Mouse (Mus musculus) hindbrain, embryonic 11.5 days (tissue): ENCODE measurements at regions not wholly inside any gene's neighbourhood (a gene's known extent, or its start where the extent isn't known, plus 50 kb on each side); places are given as distances from the start of the nearest gene placed in this dataset.

Experiments
- ATAC-seq: fragments of 200-750 bp; cut with Nextera tagmentation; 2 replicates; pipeline ENCODE4 v1.8.0; 2017; ENCODE audit warnings: mild to moderate bottlenecking, moderate TSS enrichment, moderate library complexity; ENCODE audit not compliant: low FRiP score
- DNase-seq: peaks from one replicate; pipeline ENCODE4 v3.0.0-alpha.2; 2015; ENCODE audit warnings: low spot score
- H3K27ac ChIP-seq: fragments of 300-500 bp; sonication (generic); 2 replicates; pipeline ENCODE4 v1.5.1; 2014; ENCODE audit warnings: mild to moderate bottlenecking, low read depth, low read length
- H3K27me3 ChIP-seq: fragments of 300-500 bp; sonication (generic); 2 replicates; pipeline ENCODE4 v1.6.1; 2014; ENCODE audit warnings: mild to moderate bottlenecking, low read length, moderate library complexity, mixed read lengths; ENCODE audit not compliant: control insufficient read depth, insufficient read depth
- H3K36me3 ChIP-seq: fragments of 300-500 bp; sonication (generic); 2 replicates; pipeline ENCODE4 v1.6.1; 2014; ENCODE audit warnings: mild to moderate bottlenecking, low read length, moderate library complexity, mixed read lengths; ENCODE audit not compliant: control insufficient read depth, insufficient read depth
- H3K4me1 ChIP-seq: fragments of 300-500 bp; sonication (generic); replicated peaks from 2 replicates; pipeline ENCODE4 v1.6.1; 2014; ENCODE audit warnings: low read length, mixed read lengths; ENCODE audit not compliant: control insufficient read depth, insufficient read depth
- H3K4me2 ChIP-seq: fragments of 300-500 bp; sonication (generic); replicated peaks from 2 replicates; pipeline ENCODE4 v1.6.1; 2014; ENCODE audit warnings: mild to moderate bottlenecking, low read depth, low read length
- H3K4me3 ChIP-seq: fragments of 300-500 bp; sonication (generic); 2 replicates; pipeline ENCODE4 v1.5.1; 2014; ENCODE audit warnings: low read depth, low read length
- H3K9ac ChIP-seq: fragments of 300-500 bp; sonication (generic); 2 replicates; pipeline ENCODE4 v1.6.1; 2014; ENCODE audit warnings: low read depth, low read length
- H3K9me3 ChIP-seq: fragments of 300-500 bp; sonication (generic); 2 replicates; pipeline ENCODE4 v1.6.1; 2016; ENCODE audit warnings: low read length; ENCODE audit not compliant: control insufficient read depth
- WGBS: fragments of 180-500 bp; shearing (Covaris S2); extraction: QIAGEN DNeasy Blood & Tissue Kit; methylation state at CpG from one replicate; pipeline ENCODE4 v1.1.7; 2014; 5-methylcytosine and 5-hydroxymethylcytosine counted together

- no peaks in the 10 kb centered on the region for H3K4me1 ChIP-seq
- H3K9me3 ChIP-seq, result no peaks in the 10 kb centered on the region
- H3K36me3 ChIP-seq, result no peaks in the 10 kb centered on the region
- no peak overlapping the region for H3K4me3 ChIP-seq
- H3K9ac ChIP-seq, result no peak overlapping the region
- no peak overlapping the region for H3K27ac ChIP-seq
- 89% methylated on average over 6 of the region's 6 CpGs for WGBS
- ATAC-seq (no peak), DNase-seq (no peak)
- H3K27me3 ChIP-seq, result no peaks in the 10 kb centered on the region
- H3K4me2 ChIP-seq, result no peak overlapping the region
These were observed 60.5 kb upstream of the Smg1 start for GRCm38 (mm10) chr7:118303921-118304320.

GRCm38 (mm10) chr7:118300678-118301342 is 57.3 kb upstream of the Smg1 start:
- WGBS, result 72% methylated on average over 7 of the region's 7 CpGs
- DNase-seq (peak; percentile 17), ATAC-seq (no peak)
- H3K27me3 ChIP-seq, result no peaks in the 10 kb centered on the region
- H3K9me3 ChIP-seq, result no peaks in the 10 kb centered on the region
- no peaks in the 10 kb centered on the region for H3K36me3 ChIP-seq
- no peak overlapping the region for H3K9ac ChIP-seq
- no peak overlapping the region for H3K4me3 ChIP-seq
- H3K4me1 ChIP-seq, result no peaks in the 10 kb centered on the region
- H3K27ac ChIP-seq, result no peak overlapping the region
- no peak overlapping the region for H3K4me2 ChIP-seq

GRCm38 (mm10) chr7:118297613-118298012 is 54.1 kb upstream of the Smg1 start:
- peak; percentile 80 for ATAC-seq
- under 1% methylated on average over 13 of the region's 13 CpGs for WGBS
- H3K9ac ChIP-seq, result no peak overlapping the region
- no peak overlapping the region for H3K27ac ChIP-seq
- no peaks in the 10 kb centered on the region for H3K4me1 ChIP-seq
- H3K4me3 ChIP-seq, result no peak overlapping the region
- H3K4me2 ChIP-seq, result peak overlapping the region; percentile 17; the same call in 1 of the 2 replicates
- peaks cover 3% of the 10 kb centered on the region; the same call in 1 of the 2 replicates for H3K9me3 ChIP-seq
- no peaks in the 10 kb centered on the region for H3K36me3 ChIP-seq
- H3K27me3 ChIP-seq, result no peaks in the 10 kb centered on the region
- peak; percentile 91 for DNase-seq

GRCm38 (mm10) chr7:118296856-118297518 is 53.5 kb upstream of the Smg1 start:
- no peaks in the 10 kb centered on the region for H3K4me1 ChIP-seq
- H3K36me3 ChIP-seq, result no peaks in the 10 kb centered on the region
- WGBS, result 52% methylated on average over 14 of the region's 14 CpGs
- H3K9me3 ChIP-seq, result peaks cover 3% of the 10 kb centered on the region; the same call in 1 of the 2 replicates
- DNase-seq, result peak; percentile 27
- H3K27ac ChIP-seq, result no peak overlapping the region
- H3K9ac ChIP-seq, result 0 out of 2 replicates have a peak overlapping the region, but pooled peaks have one; percentile 4
- peak; percentile 7; the same call in 1 of the 2 replicates for ATAC-seq
- H3K27me3 ChIP-seq, result no peaks in the 10 kb centered on the region
- H3K4me3 ChIP-seq, result no peak overlapping the region
- H3K4me2 ChIP-seq, result peak overlapping the region; percentile 17; the same call in 1 of the 2 replicates

GRCm38 (mm10) chr7:118295855-118296254 is 52.4 kb upstream of the Smg1 start:
- no peak overlapping the region for H3K4me3 ChIP-seq
- no peak overlapping the region for H3K9ac ChIP-seq
- no peaks in the 10 kb centered on the region for H3K27me3 ChIP-seq
- H3K9me3 ChIP-seq, result peaks cover 3% of the 10 kb centered on the region; the same call in 1 of the 2 replicates
- 84% methylated on average over 6 of the region's 6 CpGs for WGBS
- no peak overlapping the region for H3K4me2 ChIP-seq
- H3K27ac ChIP-seq, result no peak overlapping the region
- no peaks in the 10 kb centered on the region for H3K4me1 ChIP-seq
- DNase-seq (no peak), ATAC-seq (no peak)
- H3K36me3 ChIP-seq, result no peaks in the 10 kb centered on the region

GRCm38 (mm10) chr7:118295275-118295674 is 51.8 kb upstream of the Smg1 start:
- Histone ChIP-seq H3K4me1 (no peaks in the 10 kb centered on the region), H3K9ac (no peak overlapping the region), H3K4me2 (no peak overlapping the region), H3K9me3 (peaks cover 3% of the 10 kb centered on the region; the same call in 1 of the 2 replicates), H3K27me3 (no peaks in the 10 kb centered on the region), H3K4me3 (no peak overlapping the region), H3K27ac (no peak overlapping the region), H3K36me3 (no peaks in the 10 kb centered on the region)
- no peak for DNase-seq
- WGBS, result 81% methylated on average over 11 of the region's 11 CpGs
- ATAC-seq, result no peak

GRCm38 (mm10) chr7:118294637-118295036 is 51.2 kb upstream of the Smg1 start:
- no peak overlapping the region for H3K9ac ChIP-seq
- H3K4me3 ChIP-seq, result no peak overlapping the region
- no peak overlapping the region for H3K4me2 ChIP-seq
- no peaks in the 10 kb centered on the region for H3K27me3 ChIP-seq
- no peak overlapping the region for H3K27ac ChIP-seq
- WGBS, result 93% methylated on average over 12 of the region's 12 CpGs
- H3K4me1 ChIP-seq, result no peaks in the 10 kb centered on the region
- no peak for DNase-seq
- peaks cover 3% of the 10 kb centered on the region; the same call in 1 of the 2 replicates for H3K9me3 ChIP-seq
- no peaks in the 10 kb centered on the region for H3K36me3 ChIP-seq
- no peak for ATAC-seq
